Mouse (Mus musculus) right cerebral cortex, adult 2 months (tissue): ENCODE measurements at regions not wholly inside any gene's neighbourhood (a gene's known extent, or its start where the extent isn't known, plus 50 kb on each side); places are given as distances from the start of the nearest gene placed in this dataset.

ENCODE experiments used
- DNase-seq, 2 experiments: peaks; one replicate each; pipeline ENCODE4 v3.0.0; 2021 to 2022; ENCODE audit warnings: low spot score in 2 of 2

DNA sequence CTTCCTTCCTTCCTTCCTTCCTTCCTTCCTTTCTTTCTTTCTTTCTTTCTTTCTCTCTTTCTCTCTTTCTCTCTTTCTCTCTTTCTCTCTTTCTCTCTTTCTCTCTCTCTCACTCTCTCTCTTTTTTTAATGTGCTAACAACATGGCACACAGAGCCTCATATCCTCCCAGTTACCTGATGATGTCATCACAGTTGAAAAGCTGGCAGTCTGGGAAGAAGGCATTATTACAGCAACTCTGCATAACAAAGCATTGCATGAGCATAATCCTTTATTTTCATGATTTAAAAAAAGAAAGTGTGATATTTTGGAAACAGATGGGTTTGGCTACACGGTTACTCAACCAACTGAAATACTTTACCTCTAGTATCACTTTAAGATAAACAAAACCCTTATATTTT, 525.9 kb downstream of the Prkd1 start:
- no peak for DNase-seq

- DNase-seq, result peak; percentile 20 to 23
Observed at GRCm38 (mm10) chr12:50158143-50158542, 490.8 kb downstream of the Prkd1 start.

GRCm38 (mm10) chr12:50187332-50187731, 461.6 kb downstream of the Prkd1 start:
- no peak for DNase-seq

DNA sequence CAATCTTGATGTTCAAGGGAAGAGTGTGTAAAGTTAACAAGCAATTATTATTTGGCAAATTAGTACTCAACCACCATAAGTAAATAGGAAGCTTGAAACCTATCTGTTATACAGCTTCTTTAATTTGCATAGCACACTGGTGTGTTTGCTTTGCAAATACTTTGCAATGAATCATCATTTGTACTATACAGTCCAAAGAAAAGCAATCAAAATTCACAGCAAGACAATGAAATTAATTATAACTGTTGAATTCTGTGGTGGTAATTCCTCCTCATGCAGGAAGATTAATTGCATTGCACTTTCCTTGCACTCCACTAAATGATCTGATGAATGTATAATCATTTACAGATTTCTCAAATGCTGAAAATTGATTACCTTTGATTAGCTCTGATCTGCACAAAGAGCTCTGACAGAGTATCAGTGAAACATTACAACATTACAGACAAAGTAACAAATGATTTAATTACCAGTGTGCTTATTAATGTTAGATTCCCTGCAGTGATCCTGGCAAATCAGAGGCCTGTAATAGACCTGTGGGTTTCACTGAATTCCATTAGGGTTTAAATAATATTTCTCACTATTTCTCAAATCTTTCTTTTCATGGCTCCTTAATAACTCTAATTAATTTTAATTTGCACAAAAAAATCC, 457.9 kb downstream of the Prkd1 start:
- DNase-seq, result no peak

- peak; percentile 26 to 40 for DNase-seq
Observed at GRCm38 (mm10) chr12:50191733-50192612, 456.9 kb downstream of the Prkd1 start.

- no peak for DNase-seq
Observed at GRCm38 (mm10) chr12:50193501-50193900, 455.4 kb downstream of the Prkd1 start.

- no peak for DNase-seq
Observed at GRCm38 (mm10) chr12:50194714-50195113, 454.2 kb downstream of the Prkd1 start.

DNA sequence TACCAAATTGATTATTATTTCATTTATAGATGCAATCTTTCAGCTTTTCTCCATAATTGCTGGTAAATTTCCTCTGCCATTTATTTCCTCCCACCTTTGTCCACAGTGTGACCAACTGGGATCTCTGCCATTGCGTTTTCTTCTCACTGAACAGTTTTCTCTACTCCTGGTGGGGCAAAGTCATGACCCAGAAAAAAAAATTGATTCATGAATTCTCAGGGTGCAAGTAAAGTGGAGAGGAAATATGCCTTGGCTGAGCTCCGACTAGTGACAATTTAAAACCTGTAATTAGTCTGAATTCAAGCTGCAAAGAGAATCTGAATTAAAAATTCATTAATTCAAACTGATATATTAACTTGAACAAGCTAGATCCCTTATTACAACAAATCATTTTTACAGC, 452.6 kb downstream of the Prkd1 start:
- DNase-seq, result no peak

DNA sequence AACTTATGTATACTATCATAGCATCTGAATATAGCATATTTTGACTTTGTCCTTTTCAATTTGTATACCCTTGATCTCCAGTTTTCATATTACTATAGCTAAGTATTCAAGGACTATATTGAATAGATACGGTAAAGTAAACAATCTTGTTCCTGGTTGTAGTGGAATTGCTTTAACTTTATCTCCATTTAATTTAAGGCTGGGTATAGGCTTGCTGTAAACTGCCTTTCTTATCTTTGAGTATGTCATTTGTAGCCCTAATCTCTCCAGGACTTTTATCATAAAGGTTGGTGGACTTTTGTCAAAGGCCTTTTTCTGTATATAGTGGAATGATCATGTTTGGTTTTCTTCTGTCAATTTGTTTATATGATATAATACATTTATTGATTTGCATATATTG, 407.8 kb downstream of the Prkd1 start:
- no peak for DNase-seq

DNA sequence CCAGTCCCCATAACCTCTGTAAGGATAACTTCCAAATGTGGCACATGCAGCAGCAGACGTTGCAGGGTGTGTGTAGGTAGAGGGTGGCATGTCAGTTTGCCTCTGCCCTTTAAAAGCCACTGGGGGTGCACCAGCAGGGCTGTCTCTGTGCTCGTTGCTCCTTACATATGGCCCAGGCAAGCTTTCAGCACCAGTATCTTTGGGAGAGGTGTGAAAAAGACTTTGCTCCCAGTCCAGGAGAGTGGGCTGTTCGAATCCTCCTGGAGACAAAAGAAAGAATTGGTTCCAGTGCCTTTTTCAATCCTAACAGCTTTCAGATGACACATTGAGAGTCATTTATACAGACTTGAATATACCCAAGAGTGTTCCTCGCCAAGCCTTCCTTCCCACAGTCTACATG, 390.0 kb downstream of the Prkd1 start:
- peak in 1 of 2 experiments; percentile 17 for DNase-seq

- no peak for DNase-seq
Observed at GRCm38 (mm10) chr12:50261072-50261471, 387.8 kb downstream of the Prkd1 start.

- no peak for DNase-seq
Observed at GRCm38 (mm10) chr12:50273239-50273880, 375.5 kb downstream of the Prkd1 start.

GRCm38 (mm10) chr12:50281615-50282014, 367.3 kb downstream of the Prkd1 start:
- DNase-seq, result no peak
